In genomic region chr9:21924099-21924493, GRCm38 (mm10) we compare ENCODE assay signal across 1 mouse cellular context.
TF ChIP-seq lines count a peak whose summit lies in the region.

No protein-coding gene starts in this region.

TF ChIP-seq in MEL, 35 proteins besides CTCF, POLR2A, EP300 and RAD21 (continued from another document):
- TF ChIP-seq ZKSCAN1 (IDR thresholded peaks at IDR 0.05; ENCODE audit: low read depth, low read length) (peak; percentile 64), SIN3A (IDR thresholded peaks at IDR 0.05; ENCODE audit: low read length) (peak; percentile 98), RCOR1 (IDR thresholded peaks at IDR 0.05; ENCODE audit: low read depth, low read length) (peak; percentile 96), POLR2AphosphoS2 (IDR thresholded peaks at IDR 0.05; ENCODE audit: low read length) (peak; percentile 74), HCFC1 (IDR thresholded peaks at IDR 0.05; ENCODE audit: low read depth, low read length) (peak; percentile 76), NELFE (IDR thresholded peaks at IDR 0.05; ENCODE audit: low read depth, low read length) (peak; percentile 5; the same call in 1 of the 2 replicates), CHD2 (IDR thresholded peaks at IDR 0.05; ENCODE audit: low read length) (peak; percentile 43), ZNF384 (IDR thresholded peaks at IDR 0.05; ENCODE audit: low read depth, low read length) (peak; percentile 39), TCF12 (IDR thresholded peaks at IDR 0.05; ENCODE audit: low read depth, low read length) (peak; percentile 88), NRF1 (IDR thresholded peaks at IDR 0.05; ENCODE audit: insufficient read depth, low read depth, low read length, poor library complexity, severe bottlenecking) (no peak), ELF1 (IDR thresholded peaks at IDR 0.05; ENCODE audit: low read depth, low read length) (0 out of 2 replicates have a peak, but pooled peaks have one; percentile 31), MEF2A (IDR thresholded peaks at IDR 0.05; ENCODE audit: extremely low read depth, insufficient replicate concordance, low read depth, low read length, poor library complexity, severe bottlenecking) (no peak), MXI1 (IDR thresholded peaks at IDR 0.05; ENCODE audit: low read depth, low read length) (peak; percentile 94), GABPA (IDR thresholded peaks at IDR 0.05; ENCODE audit: low read depth, low read length) (peak; percentile 92), E2F4 (IDR thresholded peaks at IDR 0.05; ENCODE audit: borderline replicate concordance, low read depth, low read length) (0 out of 2 replicates have a peak, but pooled peaks have one; percentile 62), MAFK (IDR thresholded peaks at IDR 0.05; ENCODE audit: borderline replicate concordance, low read depth, low read length) (peak; percentile 96), UBTF (IDR thresholded peaks at IDR 0.05; ENCODE audit: borderline replicate concordance, insufficient read depth, low read depth, low read length) (0 out of 2 replicates have a peak, but pooled peaks have one; percentile 73), POLR2AphosphoS5 (IDR thresholded peaks at IDR 0.05; ENCODE audit: borderline replicate concordance, low read depth, low read length) (peak; percentile 88; the same call in 1 of the 2 replicates), USF1 (IDR thresholded peaks at IDR 0.05; ENCODE audit: low read depth, low read length) (peak; percentile 49), CHD1 (IDR thresholded peaks at IDR 0.05; ENCODE audit: low read depth, low read length) (no peak), ETS1 (IDR thresholded peaks at IDR 0.05; ENCODE audit: low read depth, low read length) (peak; percentile 99), USF2 (IDR thresholded peaks at IDR 0.05; ENCODE audit: borderline replicate concordance in 1 of 2, insufficient read depth in 1 of 2, low read depth in 1 of 2, low read length in 2 of 2) (no peak), MAX (IDR thresholded peaks at IDR 0.05; ENCODE audit: low read length) (peak; percentile 93), MYC (IDR thresholded peaks at IDR 0.05; ENCODE audit: low read depth, low read length) (peak; percentile 97), SMC3 (IDR thresholded peaks at IDR 0.05; ENCODE audit: low read depth, low read length) (peak; percentile 21), TBP (IDR thresholded peaks at IDR 0.05; ENCODE audit: low read depth, low read length) (peak; percentile 81), JUND (IDR thresholded peaks at IDR 0.05; ENCODE audit: low read depth, low read length) (peak; percentile 90; the same call in 1 of the 2 replicates), ZMIZ1 (IDR thresholded peaks at IDR 0.05; ENCODE audit: low read depth, low read length) (no peak), GATA1 (IDR thresholded peaks at IDR 0.05; ENCODE audit: low read depth, low read length) (peak; percentile 98), MYB (IDR thresholded peaks at IDR 0.05; ENCODE audit: low read depth, low read length) (no peak; the same call in 1 of the 2 replicates)
